Mouse (Mus musculus): ENCODE results near the gene Lama5. TPM values are rescaled to one million over a fixed set of nuclear protein-coding genes. Genes with fewer than 3 reads are reported as not detected.

Gene Lama5
- polyA plus RNA-seq, 2 experiments: 31.2 to 47.3 TPM

- 46% methylated on average over 11 of the region's 11 CpGs for WGBS
- ATAC-seq (ENCODE audit: low FRiP score, low read depth): no peak
- H3K27ac ChIP-seq (replicated peaks; ENCODE audit: low read depth, low read length): no peak overlapping the region; the same call in 1 of the 2 replicates
Observed at GRCm38 (mm10) chr2:180257963-180258865, 32.6 kb upstream of the Lama5 start.

GRCm38 (mm10) chr2:180257001-180257521, 31.4 kb upstream of the Lama5 start, which contains the start of gene Rps21:
Rps21 (plus strand) TSS chr2:180257377.
- Histone ChIP-seq H3K4me2 (replicated peaks; ENCODE audit: low read depth, low read length, severe bottlenecking) (peak within 1 kb of the TSS; percentile 82), H3K9ac (ENCODE audit: low read depth, low read length, severe bottlenecking) (peak within 1 kb of the TSS; percentile 84), H3K27me3 (ENCODE audit: control insufficient read depth, insufficient read depth, low read length) (no peaks in the 10 kb centered on the region), H3K27ac (replicated peaks; ENCODE audit: low read depth, low read length) (peak within 1 kb of the TSS; percentile 72), H3K4me3 (replicated peaks; ENCODE audit: low read length) (peak within 1 kb of the TSS; percentile 79), H3K9me3 (ENCODE audit: control insufficient read depth, low read length) (no peaks in the 10 kb centered on the region), H3K36me3 (ENCODE audit: control insufficient read depth, insufficient read depth, low read length) (peaks cover 41% of the 10 kb centered on the region), H3K4me1 (ENCODE audit: control insufficient read depth, insufficient read depth, low read length) (peaks cover 14% of the 10 kb centered on the region)
- under 1% methylated on average over 37 of the region's 38 CpGs for WGBS
- TF ChIP-seq POLR2A (IDR thresholded peaks at IDR 0.05; ENCODE audit: borderline replicate concordance, extremely low read depth, insufficient read depth, insufficient read length): peak; percentile 94; the same call in 1 of the 2 replicates
- DNase-seq (ENCODE audit: low spot score): peak; percentile 99
- peak; percentile 95 for ATAC-seq (ENCODE audit: low FRiP score, low read depth)

More at GRCm38 (mm10) chr2:180257963-180258865, 32.6 kb upstream of the Lama5 start:
- H3K9ac ChIP-seq (ENCODE audit: low read depth, low read length, severe bottlenecking): peak overlapping the region; percentile 84
- H3K9me3 ChIP-seq (ENCODE audit: control insufficient read depth, low read length): no peaks in the 10 kb centered on the region
- TF ChIP-seq POLR2A (IDR thresholded peaks at IDR 0.05; ENCODE audit: borderline replicate concordance, extremely low read depth, insufficient read depth, insufficient read length): no peak
- DNase-seq (ENCODE audit: low spot score): no peak
- H3K4me3 ChIP-seq (replicated peaks; ENCODE audit: low read length): peak overlapping the region; percentile 79
- H3K27me3 ChIP-seq (ENCODE audit: control insufficient read depth, insufficient read depth, low read length): no peaks in the 10 kb centered on the region
- peaks cover 52% of the 10 kb centered on the region for H3K36me3 ChIP-seq (ENCODE audit: control insufficient read depth, insufficient read depth, low read length)
- peak overlapping the region; percentile 82 for H3K4me2 ChIP-seq (replicated peaks; ENCODE audit: low read depth, low read length, severe bottlenecking)
- peaks cover 14% of the 10 kb centered on the region for H3K4me1 ChIP-seq (ENCODE audit: control insufficient read depth, insufficient read depth, low read length)

GRCm38 (mm10) chr2:180256296-180257000, 30.8 kb upstream of the Lama5 start:
- peak; percentile 32 for ATAC-seq (ENCODE audit: low FRiP score, low read depth)
- no peaks in the 10 kb centered on the region for H3K9me3 ChIP-seq (ENCODE audit: control insufficient read depth, low read length)
- peaks cover 14% of the 10 kb centered on the region for H3K4me1 ChIP-seq (ENCODE audit: control insufficient read depth, insufficient read depth, low read length)
- peaks cover 35% of the 10 kb centered on the region for H3K36me3 ChIP-seq (ENCODE audit: control insufficient read depth, insufficient read depth, low read length)
- no peak for TF ChIP-seq POLR2A (IDR thresholded peaks at IDR 0.05; ENCODE audit: borderline replicate concordance, extremely low read depth, insufficient read depth, insufficient read length)
- peak overlapping the region; percentile 52 for H3K9ac ChIP-seq (ENCODE audit: low read depth, low read length, severe bottlenecking)
- DNase-seq (ENCODE audit: low spot score): no peak
- peak overlapping the region; percentile 70 for H3K27ac ChIP-seq (replicated peaks; ENCODE audit: low read depth, low read length)
- peak overlapping the region; percentile 67 for H3K4me2 ChIP-seq (replicated peaks; ENCODE audit: low read depth, low read length, severe bottlenecking)
- 25% methylated on average over 26 of the region's 26 CpGs for WGBS
- no peaks in the 10 kb centered on the region for H3K27me3 ChIP-seq (ENCODE audit: control insufficient read depth, insufficient read depth, low read length)
- H3K4me3 ChIP-seq (replicated peaks; ENCODE audit: low read length): peak overlapping the region; percentile 79

GRCm38 (mm10) chr2:180255701-180256100, 30.0 kb upstream of the Lama5 start:
- TF ChIP-seq POLR2A (IDR thresholded peaks at IDR 0.05; ENCODE audit: borderline replicate concordance, extremely low read depth, insufficient read depth, insufficient read length): no peak
- Histone ChIP-seq H3K27me3 (ENCODE audit: control insufficient read depth, insufficient read depth, low read length) (no peaks in the 10 kb centered on the region), H3K4me1 (ENCODE audit: control insufficient read depth, insufficient read depth, low read length) (peaks cover 14% of the 10 kb centered on the region), H3K27ac (replicated peaks; ENCODE audit: low read depth, low read length) (no peak overlapping the region), H3K4me3 (replicated peaks; ENCODE audit: low read length) (no peak overlapping the region; the same call in 1 of the 2 replicates), H3K9ac (ENCODE audit: low read depth, low read length, severe bottlenecking) (no peak overlapping the region), H3K4me2 (replicated peaks; ENCODE audit: low read depth, low read length, severe bottlenecking) (no peak overlapping the region), H3K36me3 (ENCODE audit: control insufficient read depth, insufficient read depth, low read length) (peaks cover 28% of the 10 kb centered on the region), H3K9me3 (ENCODE audit: control insufficient read depth, low read length) (no peaks in the 10 kb centered on the region)
- 89% methylated on average over 9 of the region's 9 CpGs for WGBS
- DNase-seq (ENCODE audit: low spot score) (no peak), ATAC-seq (ENCODE audit: low FRiP score, low read depth) (no peak)
